Mouse (Mus musculus): ENCODE measurements around the gene Skor1. TPM values are rescaled to one million over a fixed set of nuclear protein-coding genes. Genes with fewer than 3 reads are reported as not detected.

Skor1 gene
- not detected in 2 replicates for polyA plus RNA-seq (2015; fragmentation: Nextera tagmentation; extraction: Ambion mirVana)

GRCm38 (mm10) chr9:63148410-63149371, at the start of gene Skor1:
Gene Skor1 (minus strand): TSS chr9:63148961.

Other genes with a start within 250 kb of the Skor1 start
- 29.5 and 29.8 TPM in 2 replicates for gene Pias1, start 161.0 kb downstream of the Skor1 start, polyA plus RNA-seq (2015; fragmentation: Nextera tagmentation; extraction: Ambion mirVana)
- gene Map2k5, start 228.9 kb upstream of the Skor1 start, polyA plus RNA-seq (2015; fragmentation: Nextera tagmentation; extraction: Ambion mirVana) = 15.6 and 17.8 TPM in 2 replicates